Mouse (Mus musculus) Patski (cell line): ENCODE measurements around the gene Hoxd8. TPM values are rescaled to one million over a fixed set of nuclear protein-coding genes. Genes with fewer than 3 reads are reported as not detected.
A peak's percentile ranks its signal among the peaks of the same experiment; 100 is the strongest.

Experiments
- ATAC-seq: fragments of 100-300 bp; one replicate; pipeline ENCODE4 v1.8.0; 2021
- CTCF ChIA-PET: fragments of 350-600 bp; sonication (Branson Sonifier 250); formaldehyde crosslinking; loops from one replicate; lab custom pipeline; 2022; ENCODE audit warnings: inconsistent platforms; lab: Charles Lee
- POLR2A ChIA-PET: fragments of 350-600 bp; sonication (Branson Sonifier 250); formaldehyde crosslinking; loops from one replicate; lab custom pipeline; 2022; ENCODE audit warnings: antibody characterized with exemption, inconsistent platforms; lab: Charles Lee
- DNase-seq: peaks from one replicate; pipeline ENCODE4 v3.0.0-alpha.2; 2011; ENCODE audit warnings: low read depth, low spot score
- H3K27me3 ChIP-seq: fragments of 371-371 bp; one replicate; pipeline ENCODE4 v1.5.1; 2021
- CTCF ChIP-seq: fragments of 100-300 bp; IDR thresholded peaks from one replicate; pipeline ENCODE4 v1.5.1; 2021
- in situ Hi-C: fragments of 300-500 bp; cut with MboI; formaldehyde crosslinking; loops from 3 replicates; pipeline ENCODE4 v1.11.1; 2018; ENCODE audit warnings: low pct_unique_long_range_greater_than_20kb, mixed read lengths
- polyA plus RNA-seq: library from polyadenylated mRNA; unstranded; gene quantifications from one replicate; pipeline ENCODE4 v1.2.3, GENCODE M21; 2021

The Hoxd8 gene
- polyA plus RNA-seq, 1 experiment from 2014 or later: 17.1 TPM

- no peak for TF ChIP-seq CTCF
- ChIA-PET CTCF (no interaction called here), POLR2A (interaction anchor here (0.6 kb wide), 1 partner anchor 258 kb away, joined by 3 read pairs; no protein-coding TSS in a partner anchor)
- DNase-seq (no peak), ATAC-seq (peak; percentile 45)
- peaks cover 16% of the 10 kb centered on the region for H3K27me3 ChIP-seq
- in situ Hi-C loops: loop anchor here (5.0 kb wide), 2 partner anchors 612 to 882 kb away; no protein-coding TSS in a partner anchor
Measured at GRCm38 (mm10) chr2:74704999-74705466, 618 bp downstream of the Hoxd8 start.

GRCm38 (mm10) chr2:74705467-74706089 lies 1.2 kb downstream of the Hoxd8 start:
- DNase-seq: no peak
- TF ChIP-seq CTCF: no peak
- POLR2A ChIA-PET: interaction anchor here (0.6 to 0.7 kb wide), 3 partner anchors 258 to 1193 kb away, joined by 3 to 7 read pairs (median 3); no protein-coding TSS in a partner anchor

GRCm38 (mm10) chr2:74706393-74706960 lies 2.1 kb downstream of the Hoxd8 start:
- no peak for TF ChIP-seq CTCF
- H3K27me3 ChIP-seq: peaks cover 16% of the 10 kb centered on the region
- ChIA-PET POLR2A (interaction anchor here (0.6 to 0.7 kb wide), 2 partner anchors 42 to 451 kb away, joined by 3 to 4 read pairs; no protein-coding TSS in a partner anchor), CTCF (interaction anchor here (1.5 kb wide), 1 partner anchor 9 kb away, joined by 3 read pairs; no protein-coding TSS in a partner anchor)
- ATAC-seq (no peak), DNase-seq (no peak)
- in situ Hi-C loops: no loop called here

More at GRCm38 (mm10) chr2:74705467-74706089, 1.2 kb downstream of the Hoxd8 start:
- peak; percentile 63 for ATAC-seq
- H3K27me3 ChIP-seq: peaks cover 16% of the 10 kb centered on the region
- CTCF ChIA-PET: interaction anchor here (0.7 to 1.5 kb wide), 2 partner anchors 10 to 446 kb away, joined by 3 read pairs; no protein-coding TSS in a partner anchor
- in situ Hi-C loops: no loop called here

- ATAC-seq (no peak), DNase-seq (no peak)
- TF ChIP-seq CTCF: no peak
- POLR2A ChIA-PET: no interaction called here
- in situ Hi-C loops: no loop called here
- H3K27me3 ChIP-seq: peaks cover 16% of the 10 kb centered on the region
- CTCF ChIA-PET: interaction anchor here (1.4 kb wide), 1 partner anchor 443 kb away, joined by 4 read pairs; no protein-coding TSS in a partner anchor
Measured at GRCm38 (mm10) chr2:74707599-74707998, 3.2 kb downstream of the Hoxd8 start.

- no peak for ATAC-seq
- peaks cover 16% of the 10 kb centered on the region for H3K27me3 ChIP-seq
- no peak for TF ChIP-seq CTCF
- CTCF ChIA-PET: interaction anchor here (1.1 to 1.4 kb wide), 2 partner anchors 442 kb away, joined by 3 to 4 read pairs; no protein-coding TSS in a partner anchor
- in situ Hi-C loops: no loop called here
- POLR2A ChIA-PET: no interaction called here
- DNase-seq: no peak
Measured at GRCm38 (mm10) chr2:74708676-74709075, 4.3 kb downstream of the Hoxd8 start.

GRCm38 (mm10) chr2:74709465-74710419 lies 5.3 kb downstream of the Hoxd8 start:
- in situ Hi-C loops: no loop called here
- TF ChIP-seq CTCF: no peak
- ATAC-seq: no peak
- H3K27me3 ChIP-seq: peaks cover 8% of the 10 kb centered on the region
- DNase-seq: no peak
- ChIA-PET POLR2A (no interaction called here), CTCF (interaction anchor here (1.1 kb wide), 1 partner anchor 441 kb away, joined by 3 read pairs; no protein-coding TSS in a partner anchor)

GRCm38 (mm10) chr2:74710929-74711543 lies 6.6 kb downstream of the Hoxd8 start:
- in situ Hi-C loops: no loop called here
- no peak for TF ChIP-seq CTCF
- peaks cover 8% of the 10 kb centered on the region for H3K27me3 ChIP-seq
- DNase-seq (no peak), ATAC-seq (no peak)
- POLR2A ChIA-PET: no interaction called here
- CTCF ChIA-PET: no interaction called here

GRCm38 (mm10) chr2:74711721-74712621 lies 7.6 kb downstream of the Hoxd8 start, which contains the start of the genes Hoxd3 and Hoxd4:
Hoxd3 (plus strand) TSS chr2:74711927.
Hoxd4 (plus strand) TSS chr2:74711929.
- TF ChIP-seq CTCF: no peak
- DNase-seq (no peak), ATAC-seq (peak; percentile 65)
- ChIA-PET POLR2A (interaction anchor here (0.7 kb wide), 1 partner anchor 439 kb away, joined by 3 read pairs; no protein-coding TSS in a partner anchor), CTCF (no interaction called here)
- peaks cover 2% of the 10 kb centered on the region for H3K27me3 ChIP-seq
- in situ Hi-C loops: no loop called here
